Mouse (Mus musculus) intestine, embryonic 14.5 days (tissue): ENCODE results near the gene Gm8914. TPM values are rescaled to one million over a fixed set of nuclear protein-coding genes. Genes with fewer than 3 reads are reported as not detected.
"Not testable (repeated sequence)": the region's sequence is repeated elsewhere in the genome, so short reads cannot be mapped to it uniquely, and the experiment has no call there.

Experiments
- ATAC-seq: fragments of 200-750 bp; cut with Nextera tagmentation; replicated peaks from 2 replicates; pipeline ENCODE4 v1.8.0; 2017; ENCODE audit warnings: low read depth, moderate number of reproducible peaks, moderate TSS enrichment, moderate library complexity; ENCODE audit not compliant: low FRiP score, low TSS enrichment
- DNase-seq: peaks from one replicate; pipeline ENCODE4 v3.0.0-alpha.2; 2018; ENCODE audit warnings: low spot score
- H3K27ac ChIP-seq: fragments of 300-500 bp; sonication (generic); 2 replicates; pipeline ENCODE4 v1.5.1; 2014; ENCODE audit warnings: low read depth, mild to moderate bottlenecking, control low read depth
- H3K27me3 ChIP-seq: fragments of 300-500 bp; sonication (generic); replicated peaks from 2 replicates; pipeline ENCODE4 v1.6.1; 2014; ENCODE audit warnings: low read length, control low read depth; ENCODE audit not compliant: control insufficient read depth, insufficient read depth
- H3K36me3 ChIP-seq: fragments of 300-500 bp; sonication (generic); 2 replicates; pipeline ENCODE4 v1.6.1; 2014; ENCODE audit warnings: low read length, control low read depth; ENCODE audit not compliant: control insufficient read depth, insufficient read depth
- H3K4me1 ChIP-seq: fragments of 300-500 bp; sonication (generic); replicated peaks from 2 replicates; pipeline ENCODE4 v1.6.1; 2014; ENCODE audit warnings: low read length, control low read depth, mixed read lengths; ENCODE audit not compliant: control insufficient read depth, insufficient read depth
- H3K4me2 ChIP-seq: fragments of 300-500 bp; sonication (generic); 2 replicates; pipeline ENCODE4 v1.6.1; 2014; ENCODE audit warnings: low read length
- H3K4me3 ChIP-seq: fragments of 300-500 bp; sonication (generic); 2 replicates; pipeline ENCODE4 v1.5.1; 2014; ENCODE audit warnings: low read depth, low read length, control low read depth, mixed read lengths
- H3K9ac ChIP-seq: fragments of 300-500 bp; sonication (generic); 2 replicates; pipeline ENCODE4 v1.6.1; 2014; ENCODE audit warnings: mild to moderate bottlenecking, low read length
- H3K9me3 ChIP-seq: fragments of 300-500 bp; sonication (generic); 2 replicates; pipeline ENCODE4 v1.6.1; 2016; ENCODE audit warnings: low read length, control low read depth; ENCODE audit not compliant: control insufficient read depth
- WGBS: fragments of 180-500 bp; shearing (Covaris S2); extraction: QIAGEN DNeasy Blood & Tissue Kit; methylation state at CpG from one replicate; pipeline ENCODE4 v1.1.7; 2014; 5-methylcytosine and 5-hydroxymethylcytosine counted together
- polyA plus RNA-seq: library from polyadenylated mRNA; unstranded; fragments of >200 nt; fragmentation: Nextera tagmentation; extraction: Ambion mirVana; gene quantifications from 2 replicates; pipeline ENCODE4 v1.2.1, GENCODE M21; 2014

Gene Gm8914
- not detected in 2 replicates for polyA plus RNA-seq

DNA sequence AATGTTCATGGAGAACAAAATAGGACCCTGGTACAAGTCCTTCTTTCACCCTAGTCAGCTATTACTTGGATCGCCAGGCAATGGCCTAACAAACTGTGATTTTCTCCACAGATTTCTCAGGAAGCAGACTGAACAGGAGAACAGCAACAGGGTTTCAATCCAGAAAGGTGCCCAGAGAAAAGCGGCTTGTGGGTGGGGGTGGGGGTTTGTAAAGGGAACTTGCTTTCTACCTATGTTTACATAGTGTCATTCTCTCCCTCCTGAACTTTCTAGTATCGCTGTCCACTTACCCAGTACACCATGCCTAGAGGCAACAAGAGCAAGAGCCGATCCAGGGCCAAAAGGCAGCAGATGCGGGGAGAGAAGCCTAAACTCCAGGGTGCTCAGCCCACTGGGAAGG lies at the start of gene Gm8914:
TSS of gene Gm8914 (plus strand) at position 301 of the 400 bp plus-strand sequence.
- H3K36me3 ChIP-seq, H3K4me2 ChIP-seq, H3K27me3 ChIP-seq, H3K9me3 ChIP-seq, ATAC-seq, H3K9ac ChIP-seq, H3K4me3 ChIP-seq, H3K4me1 ChIP-seq, H3K27ac ChIP-seq, DNase-seq: not testable (repeated sequence)
- WGBS: no CpG with 5 or more reads among the region's 5 CpGs

Other genes starting within 250 kb of the Gm8914 start
- gene Mageb2, start 148.4 kb upstream of the Gm8914 start, polyA plus RNA-seq: not detected in 2 replicates
- gene Gm5072, start 87.6 kb upstream of the Gm8914 start, polyA plus RNA-seq: not detected in 2 replicates
- gene 1700084M14Rik, start 95.8 kb downstream of the Gm8914 start, polyA plus RNA-seq: not detected in 2 replicates
- not detected in 2 replicates for gene Gm14781, start 152.1 kb downstream of the Gm8914 start, polyA plus RNA-seq